Mouse (Mus musculus): ENCODE data around the gene Mgrn1. TPM values are rescaled to one million over a fixed set of nuclear protein-coding genes. Genes with fewer than 3 reads are reported as not detected.

Gene Mgrn1
- total RNA-seq (2017), result 29.3 to 42.2 TPM (median 41.6 TPM) in 3 replicates

DNA sequence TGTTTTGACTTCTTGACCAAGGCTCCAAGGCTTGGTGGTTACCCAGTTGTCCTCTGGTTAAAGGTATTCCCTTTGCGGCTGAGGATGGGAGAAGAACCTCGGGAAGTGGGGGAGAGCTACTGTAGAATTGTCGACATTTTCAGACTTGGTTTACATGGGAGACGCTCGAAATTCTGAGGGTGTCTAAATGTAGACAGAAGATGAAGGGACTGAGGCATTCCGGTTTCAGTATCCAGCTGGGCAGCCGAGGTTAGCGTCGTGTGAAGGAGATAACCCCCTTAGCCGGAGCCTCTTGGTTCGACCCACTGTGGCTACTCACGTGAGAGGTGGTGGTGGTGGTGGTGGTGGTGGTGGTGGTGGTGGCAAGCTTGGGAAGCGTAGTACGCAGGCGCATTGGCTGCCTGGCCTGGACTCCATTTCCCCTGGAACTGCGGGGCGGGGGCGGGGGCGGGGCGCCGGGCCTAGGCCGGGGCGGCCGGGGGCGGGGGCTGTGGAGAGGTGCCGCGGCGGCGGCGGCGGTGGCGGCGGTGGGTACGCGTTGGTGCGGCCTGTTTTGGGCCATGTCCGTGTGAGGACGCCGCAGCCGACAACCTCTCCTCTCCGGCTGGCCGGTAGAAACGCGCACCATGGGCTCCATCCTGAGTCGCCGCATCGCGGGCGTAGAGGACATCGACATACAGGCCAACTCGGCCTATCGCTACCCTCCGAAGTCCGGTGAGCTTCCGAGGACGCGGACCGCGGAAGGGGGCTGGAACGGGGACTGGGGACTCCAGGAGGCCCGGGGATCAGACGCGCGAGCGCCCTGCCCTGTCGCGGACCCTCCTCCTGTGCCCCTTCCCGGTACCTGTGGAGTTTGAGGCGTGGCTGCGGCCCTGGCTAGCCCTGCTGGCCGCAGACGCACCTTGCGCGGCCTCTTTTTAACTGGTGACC, at the start of gene Mgrn1:
TSS of gene Mgrn1 (plus strand) at position 490 of the 930 bp plus-strand sequence.
- peak; percentile 59 for ATAC-seq (replicated peaks; ENCODE audit: insufficient number of reproducible peaks, low FRiP score, low TSS enrichment, poor library complexity, severe bottlenecking)

GRCm38 (mm10) chr16:4837631-4838030, 48.4 kb upstream of the Mgrn1 start:
- ATAC-seq (replicated peaks; ENCODE audit: insufficient number of reproducible peaks, low FRiP score, low TSS enrichment, poor library complexity, severe bottlenecking), result no peak

GRCm38 (mm10) chr16:4839552-4839951, 46.5 kb upstream of the Mgrn1 start:
- no peak for ATAC-seq (replicated peaks; ENCODE audit: insufficient number of reproducible peaks, low FRiP score, low TSS enrichment, poor library complexity, severe bottlenecking)

GRCm38 (mm10) chr16:4840231-4840630, 45.8 kb upstream of the Mgrn1 start:
- ATAC-seq (replicated peaks; ENCODE audit: insufficient number of reproducible peaks, low FRiP score, low TSS enrichment, poor library complexity, severe bottlenecking), result no peak

GRCm38 (mm10) chr16:4847041-4847440, 39.0 kb upstream of the Mgrn1 start:
- ATAC-seq (replicated peaks; ENCODE audit: insufficient number of reproducible peaks, low FRiP score, low TSS enrichment, poor library complexity, severe bottlenecking), result 0 out of 2 replicates have a peak, but pooled peaks have one; percentile 27

- no peak for ATAC-seq (replicated peaks; ENCODE audit: insufficient number of reproducible peaks, low FRiP score, low TSS enrichment, poor library complexity, severe bottlenecking)
These were observed 38.0 kb upstream of the Mgrn1 start for GRCm38 (mm10) chr16:4848090-4848489.

DNA sequence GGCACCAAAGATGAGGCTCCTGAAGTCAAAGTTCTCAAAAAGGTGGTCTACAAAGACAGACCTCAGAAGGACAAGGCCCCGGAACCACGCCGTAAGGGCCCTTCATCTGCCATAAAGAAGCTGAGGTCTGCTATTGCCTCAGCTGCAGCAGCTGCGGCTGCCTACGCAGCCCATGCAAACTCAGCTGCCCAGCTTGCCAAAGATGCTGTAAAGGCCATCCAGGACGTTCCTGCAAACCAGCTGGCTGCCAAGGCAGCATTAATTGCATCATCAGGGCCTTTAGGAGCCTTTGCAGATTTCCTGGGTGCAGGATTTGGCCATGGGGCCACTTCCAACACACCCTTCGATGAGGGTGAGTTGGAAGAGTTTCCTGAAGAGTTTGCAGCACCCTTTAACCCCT, 35.7 kb upstream of the Mgrn1 start:
- ATAC-seq (replicated peaks; ENCODE audit: insufficient number of reproducible peaks, low FRiP score, low TSS enrichment, poor library complexity, severe bottlenecking), result no peak

- ATAC-seq (replicated peaks; ENCODE audit: insufficient number of reproducible peaks, low FRiP score, low TSS enrichment, poor library complexity, severe bottlenecking), result no peak
These were observed 35.0 kb upstream of the Mgrn1 start for GRCm38 (mm10) chr16:4850938-4851628.

DNA sequence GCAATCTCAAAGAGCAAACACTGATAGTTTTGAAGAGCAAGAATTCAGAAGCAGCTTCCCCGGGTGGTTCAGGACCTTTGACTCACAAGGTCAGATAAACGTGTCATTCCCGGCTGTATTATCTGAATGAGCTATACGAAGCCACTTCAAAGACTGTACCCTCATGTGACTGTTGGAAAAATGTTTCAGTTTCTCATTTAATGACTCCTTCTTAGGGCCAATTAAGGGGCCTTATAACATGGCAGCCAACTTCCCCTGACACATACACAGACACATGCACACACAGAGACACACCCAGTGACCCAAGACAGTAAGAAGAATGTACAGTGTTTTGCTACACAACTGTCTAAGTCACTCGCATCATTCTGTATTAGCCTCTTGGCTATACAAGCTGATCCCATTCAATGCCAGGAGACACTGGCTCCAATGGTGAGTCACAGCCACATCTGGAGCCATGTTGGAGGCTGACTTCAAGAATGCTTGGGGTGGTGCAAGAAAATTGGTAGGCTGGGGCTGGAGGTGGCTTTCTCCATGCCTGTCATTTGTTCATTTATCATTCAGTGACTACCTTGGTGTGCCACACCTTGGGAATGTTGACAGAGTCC, 30.9 kb upstream of the Mgrn1 start:
- no peak for ATAC-seq (replicated peaks; ENCODE audit: insufficient number of reproducible peaks, low FRiP score, low TSS enrichment, poor library complexity, severe bottlenecking)

DNA sequence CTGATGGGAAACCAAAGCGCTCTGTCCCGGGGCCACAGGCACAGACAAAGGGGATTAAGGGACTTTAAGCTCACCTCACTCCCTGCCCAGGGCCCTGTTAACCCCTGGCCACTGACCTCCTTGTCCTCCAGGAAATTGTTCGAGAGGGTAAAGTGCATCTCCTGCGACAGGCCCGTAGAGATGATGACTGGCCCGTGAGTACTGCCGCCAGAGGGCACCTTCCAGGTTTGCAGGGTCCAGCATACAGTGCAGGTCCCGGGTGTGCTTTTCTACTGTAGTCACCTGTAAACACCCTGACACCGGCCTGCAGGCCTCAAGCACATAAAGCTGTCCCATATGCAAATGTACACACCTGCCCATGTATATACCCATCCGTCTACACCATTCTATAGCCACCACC, 24.7 kb upstream of the Mgrn1 start:
- no peak for ATAC-seq (replicated peaks; ENCODE audit: insufficient number of reproducible peaks, low FRiP score, low TSS enrichment, poor library complexity, severe bottlenecking)

DNA sequence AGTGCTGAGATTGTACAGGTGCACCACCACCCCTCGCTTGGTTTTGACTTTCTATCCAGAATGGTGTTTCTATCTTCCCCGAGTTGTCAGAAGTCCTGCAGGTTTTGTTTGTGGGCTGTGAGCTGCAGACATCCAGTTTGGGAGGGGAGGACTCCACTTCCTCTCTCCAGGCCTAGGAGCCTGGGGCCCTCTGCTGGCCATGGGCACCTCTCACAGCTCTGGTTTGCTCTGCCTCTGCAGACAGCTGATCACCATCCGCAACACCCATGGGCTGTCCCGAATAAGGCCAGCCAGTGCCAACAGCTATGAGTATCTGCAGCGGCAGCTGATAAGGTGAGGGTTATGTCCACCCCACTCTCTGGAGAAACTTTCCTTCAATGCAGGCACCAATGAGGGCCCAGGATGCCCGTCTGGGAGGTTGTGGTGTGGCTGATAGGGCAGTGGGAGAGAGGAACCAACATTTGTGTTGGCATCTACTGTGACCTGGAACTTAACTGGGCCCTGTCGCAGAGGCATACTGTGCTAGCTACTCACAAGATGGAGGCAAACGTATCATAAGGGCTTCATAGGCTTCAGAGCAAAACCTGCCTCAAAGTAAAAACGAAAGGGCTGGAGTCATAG, 23.1 kb upstream of the Mgrn1 start:
- ATAC-seq (replicated peaks; ENCODE audit: insufficient number of reproducible peaks, low FRiP score, low TSS enrichment, poor library complexity, severe bottlenecking), result peak; percentile 94

DNA sequence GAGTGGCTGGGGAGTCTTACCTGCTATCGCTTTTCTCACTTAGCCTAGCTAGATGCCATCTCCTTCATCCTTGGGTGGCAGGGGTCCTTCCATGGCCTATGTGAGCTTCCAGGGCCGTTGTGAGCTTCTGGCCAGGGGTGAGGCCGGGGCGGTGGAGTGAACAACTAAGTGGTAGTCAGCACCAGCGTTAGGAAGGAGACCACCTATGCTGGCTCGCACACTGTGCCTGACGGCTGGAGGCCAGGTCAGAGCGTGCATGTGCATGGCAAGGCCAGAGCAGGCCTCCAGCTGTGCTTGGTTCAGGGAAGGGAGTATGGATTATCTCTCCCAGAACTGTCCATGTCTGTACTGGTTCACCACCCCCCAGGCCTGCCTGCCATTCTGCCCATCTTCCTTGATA, 22.3 kb upstream of the Mgrn1 start:
- ATAC-seq (replicated peaks; ENCODE audit: insufficient number of reproducible peaks, low FRiP score, low TSS enrichment, poor library complexity, severe bottlenecking), result no peak

DNA sequence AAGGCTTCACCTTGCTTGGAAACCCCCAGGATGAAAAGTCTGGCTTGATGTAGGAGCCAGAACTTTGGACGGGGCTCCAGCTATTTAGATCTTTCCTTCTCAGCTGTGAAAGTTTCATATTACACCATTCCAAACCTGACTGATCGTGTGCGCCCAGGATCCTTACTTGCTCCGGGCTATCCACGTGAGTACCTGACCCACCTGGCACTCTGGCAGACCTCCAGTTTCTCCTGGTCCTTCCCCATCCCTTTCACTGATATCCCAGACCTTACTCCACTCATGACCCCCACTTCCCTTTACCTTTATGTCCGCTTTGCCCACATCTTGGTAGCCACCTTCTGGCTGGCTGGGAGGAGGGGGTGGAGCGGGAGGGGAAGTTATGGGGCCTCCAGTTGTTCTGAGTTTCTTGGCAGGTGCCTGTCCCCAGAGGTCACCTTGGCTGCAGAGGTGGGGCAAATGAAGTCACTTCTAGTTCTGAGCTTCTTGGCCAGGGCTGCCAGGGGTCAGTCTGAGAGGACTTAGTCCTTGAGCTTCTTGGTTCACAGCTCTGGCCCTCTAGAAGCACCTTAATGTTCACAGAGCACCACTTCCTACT, 19.9 kb upstream of the Mgrn1 start:
- ATAC-seq (replicated peaks; ENCODE audit: insufficient number of reproducible peaks, low FRiP score, low TSS enrichment, poor library complexity, severe bottlenecking), result no peak

DNA sequence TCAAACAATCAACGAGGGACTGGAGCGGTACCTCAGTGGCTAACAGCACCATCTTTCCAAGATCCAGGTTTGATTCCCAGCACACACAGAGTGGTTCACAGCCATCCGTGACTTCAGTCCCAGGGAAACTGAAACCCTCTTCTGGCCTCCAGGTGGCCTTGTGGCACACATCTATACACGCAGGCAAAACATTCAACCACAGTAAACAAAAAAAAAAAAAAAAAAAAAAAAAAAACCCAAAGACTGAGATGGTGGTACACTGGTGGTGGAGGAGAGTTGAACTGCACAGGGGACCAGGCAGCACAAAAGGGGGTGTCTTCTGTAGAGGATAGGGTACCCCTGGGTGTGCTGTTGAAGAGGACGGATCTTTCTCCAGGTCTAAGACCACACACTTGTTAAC, 15.6 kb upstream of the Mgrn1 start:
- no peak for ATAC-seq (replicated peaks; ENCODE audit: insufficient number of reproducible peaks, low FRiP score, low TSS enrichment, poor library complexity, severe bottlenecking)

GRCm38 (mm10) chr16:4871926-4872325, 14.1 kb upstream of the Mgrn1 start:
- no peak for ATAC-seq (replicated peaks; ENCODE audit: insufficient number of reproducible peaks, low FRiP score, low TSS enrichment, poor library complexity, severe bottlenecking)

DNA sequence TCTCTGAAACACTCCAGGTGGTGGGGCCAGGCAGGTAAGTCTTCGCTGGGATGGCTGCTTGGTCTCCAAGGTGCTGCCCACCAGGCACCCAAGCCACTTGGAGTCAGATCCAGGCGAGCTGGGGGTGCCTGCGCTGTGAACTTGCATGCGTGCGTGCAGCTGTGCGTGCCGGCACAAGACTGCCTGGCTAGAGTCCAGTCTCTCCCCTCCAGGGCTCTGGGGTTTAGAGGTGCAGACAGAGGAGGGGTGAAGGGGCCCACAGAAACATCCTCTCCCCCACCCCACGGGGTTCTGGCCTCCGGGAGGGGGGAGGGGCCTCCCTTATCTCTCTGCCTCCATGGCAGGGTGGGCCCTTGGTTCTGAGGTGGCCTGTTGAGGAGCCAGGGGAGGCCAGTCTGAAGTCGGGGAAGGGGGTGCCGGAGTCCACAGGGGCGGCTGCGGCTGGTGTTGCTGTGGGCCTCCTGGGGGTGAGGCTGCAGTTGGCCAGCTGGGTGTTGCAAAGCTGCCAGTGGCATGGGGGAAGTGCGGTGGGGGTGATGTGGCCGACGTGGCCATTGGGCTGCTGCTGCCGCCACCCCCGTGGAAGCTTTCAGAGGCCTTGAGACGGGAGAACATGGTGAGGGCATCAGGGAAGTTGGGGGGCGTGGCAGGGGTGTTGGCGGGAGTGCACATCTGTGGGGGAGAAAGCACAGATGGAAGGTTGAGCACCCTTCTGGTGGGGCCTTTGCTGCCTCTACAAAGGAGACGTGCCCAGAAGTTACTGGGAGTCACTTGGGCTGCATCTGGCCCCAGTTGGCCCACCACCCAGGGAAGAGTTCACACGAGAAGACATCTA, 10.6 kb upstream of the Mgrn1 start:
- no peak for ATAC-seq (replicated peaks; ENCODE audit: insufficient number of reproducible peaks, low FRiP score, low TSS enrichment, poor library complexity, severe bottlenecking)

- ATAC-seq (replicated peaks; ENCODE audit: insufficient number of reproducible peaks, low FRiP score, low TSS enrichment, poor library complexity, severe bottlenecking), result no peak
These were observed 9.9 kb upstream of the Mgrn1 start for GRCm38 (mm10) chr16:4876033-4876680.

All from monocyte, adult 5-6 weeks (primary cell).